Mouse (Mus musculus) brain, embryonic 14.5 days (tissue): ENCODE measurements around the gene Hopx.

Experiments
- CTCF ChIP-seq: fragments of 200-500 bp; IDR thresholded peaks from 2 replicates; pipeline ENCODE4 v1.5.1; 2012; ENCODE audit warnings: inconsistent platforms, mild to moderate bottlenecking, moderate library complexity, borderline replicate concordance; ENCODE audit not compliant: insufficient read depth, insufficient read length; ENCODE audit errors: extremely low read depth
- POLR2A ChIP-seq: fragments of 200-500 bp; IDR thresholded peaks from 2 replicates; pipeline ENCODE4 v1.6.1; 2012; ENCODE audit warnings: mild to moderate bottlenecking, inconsistent platforms, borderline replicate concordance; ENCODE audit not compliant: poor library complexity, insufficient read depth, insufficient read length, severe bottlenecking; ENCODE audit errors: extremely low read depth

GRCm38 (mm10) chr5:77097686-77098085 is 17.2 kb downstream of the Hopx start:
- TF ChIP-seq POLR2A: no peak
- TF ChIP-seq CTCF: no peak
